Mouse (Mus musculus): Measurements from ENCODE around the gene Kmt2e. TPM values are rescaled to one million over a fixed set of nuclear protein-coding genes. Genes with fewer than 3 reads are reported as not detected.

Gene Kmt2e
- polyA plus RNA-seq, 1 experiment from 2014 or later = 63.4 TPM

- H3K27ac ChIP-seq (replicated peaks in 1 of 2; ENCODE audit: control insufficient read depth in 1 of 2, insufficient read depth in 1 of 2, low read depth in 2 of 2, low read length in 2 of 2) = no peak overlapping the region
- no peak overlapping the region for H3K4me2 ChIP-seq (ENCODE audit: low read length)
- ATAC-seq (ENCODE audit: insufficient number of reproducible peaks, insufficient read depth, low FRiP score, low read depth) = no peak
- no peak overlapping the region for H3K4me3 ChIP-seq (ENCODE audit: control insufficient read depth in 1 of 2, insufficient read depth in 1 of 2, low read depth in 1 of 2, low read length in 2 of 2)
- no peaks in the 10 kb centered on the region for H3K27me3 ChIP-seq (ENCODE audit: control insufficient read depth, insufficient read depth, low read length)
- H3K9me3 ChIP-seq (ENCODE audit: control insufficient read depth, low read length) = no peaks in the 10 kb centered on the region
- no peak overlapping the region for H3K9ac ChIP-seq (ENCODE audit: low read length)
- no peaks in the 10 kb centered on the region for H3K36me3 ChIP-seq (ENCODE audit: control insufficient read depth, insufficient read depth, low read length)
- 86% methylated on average over 7 of the region's 7 CpGs for WGBS
- peaks cover 0 to 4% of the 10 kb centered on the region in 2 experiments; a peak in 3 of 4 replicates for H3K4me1 ChIP-seq (ENCODE audit: control insufficient read depth in 2 of 2, insufficient read depth in 2 of 2, low read length in 2 of 2)
Measured at GRCm38 (mm10) chr5:23391714-23392113, 42.5 kb upstream of the Kmt2e start.

GRCm38 (mm10) chr5:23393870-23394269, 40.4 kb upstream of the Kmt2e start:
- no peaks in the 10 kb centered on the region for H3K4me1 ChIP-seq (ENCODE audit: control insufficient read depth in 2 of 2, insufficient read depth in 2 of 2, low read length in 2 of 2)
- no peak overlapping the region for H3K9ac ChIP-seq (ENCODE audit: low read length)
- no peaks in the 10 kb centered on the region for H3K9me3 ChIP-seq (ENCODE audit: control insufficient read depth, low read length)
- no peak overlapping the region for H3K4me2 ChIP-seq (ENCODE audit: low read length)
- H3K27ac ChIP-seq (replicated peaks in 1 of 2; ENCODE audit: control insufficient read depth in 1 of 2, insufficient read depth in 1 of 2, low read depth in 2 of 2, low read length in 2 of 2) = no peak overlapping the region
- no peaks in the 10 kb centered on the region for H3K27me3 ChIP-seq (ENCODE audit: control insufficient read depth, insufficient read depth, low read length)
- ATAC-seq (ENCODE audit: insufficient number of reproducible peaks, insufficient read depth, low FRiP score, low read depth) = no peak
- WGBS = 87% methylated on average over 5 of the region's 5 CpGs
- no peak overlapping the region for H3K4me3 ChIP-seq (ENCODE audit: control insufficient read depth in 1 of 2, insufficient read depth in 1 of 2, low read depth in 1 of 2, low read length in 2 of 2)
- no peaks in the 10 kb centered on the region for H3K36me3 ChIP-seq (ENCODE audit: control insufficient read depth, insufficient read depth, low read length)

- ATAC-seq (ENCODE audit: insufficient number of reproducible peaks, insufficient read depth, low FRiP score, low read depth) = no peak
- H3K27ac ChIP-seq (replicated peaks in 1 of 2; ENCODE audit: control insufficient read depth in 1 of 2, insufficient read depth in 1 of 2, low read depth in 2 of 2, low read length in 2 of 2) = no peak overlapping the region
- WGBS = 49% methylated on average over 3 of the region's 3 CpGs
- H3K27me3 ChIP-seq (ENCODE audit: control insufficient read depth, insufficient read depth, low read length) = no peaks in the 10 kb centered on the region
- H3K9me3 ChIP-seq (ENCODE audit: control insufficient read depth, low read length) = no peaks in the 10 kb centered on the region
- H3K4me2 ChIP-seq (ENCODE audit: low read length) = no peak overlapping the region
- no peaks in the 10 kb centered on the region for H3K36me3 ChIP-seq (ENCODE audit: control insufficient read depth, insufficient read depth, low read length)
- no peaks in the 10 kb centered on the region for H3K4me1 ChIP-seq (ENCODE audit: control insufficient read depth in 2 of 2, insufficient read depth in 2 of 2, low read length in 2 of 2)
- no peak overlapping the region for H3K9ac ChIP-seq (ENCODE audit: low read length)
- no peak overlapping the region for H3K4me3 ChIP-seq (ENCODE audit: control insufficient read depth in 1 of 2, insufficient read depth in 1 of 2, low read depth in 1 of 2, low read length in 2 of 2)
Measured at GRCm38 (mm10) chr5:23394366-23395145, 39.7 kb upstream of the Kmt2e start.

GRCm38 (mm10) chr5:23395721-23396120, 38.5 kb upstream of the Kmt2e start:
- WGBS = 73% methylated on average over 3 of the region's 3 CpGs
- Histone ChIP-seq H3K4me3 (ENCODE audit: control insufficient read depth in 1 of 2, insufficient read depth in 1 of 2, low read depth in 1 of 2, low read length in 2 of 2) (no peak overlapping the region), H3K9me3 (ENCODE audit: control insufficient read depth, low read length) (no peaks in the 10 kb centered on the region), H3K4me1 (ENCODE audit: control insufficient read depth in 2 of 2, insufficient read depth in 2 of 2, low read length in 2 of 2) (no peaks in the 10 kb centered on the region), H3K4me2 (ENCODE audit: low read length) (no peak overlapping the region), H3K27me3 (ENCODE audit: control insufficient read depth, insufficient read depth, low read length) (no peaks in the 10 kb centered on the region), H3K27ac (replicated peaks in 1 of 2; ENCODE audit: control insufficient read depth in 1 of 2, insufficient read depth in 1 of 2, low read depth in 2 of 2, low read length in 2 of 2) (no peak overlapping the region), H3K36me3 (ENCODE audit: control insufficient read depth, insufficient read depth, low read length) (peaks cover 9% of the 10 kb centered on the region; the same call in 1 of the 2 replicates), H3K9ac (ENCODE audit: low read length) (no peak overlapping the region)
- no peak for ATAC-seq (ENCODE audit: insufficient number of reproducible peaks, insufficient read depth, low FRiP score, low read depth)

- ATAC-seq (ENCODE audit: insufficient number of reproducible peaks, insufficient read depth, low FRiP score, low read depth) = no peak
- Histone ChIP-seq H3K4me3 (ENCODE audit: control insufficient read depth in 1 of 2, insufficient read depth in 1 of 2, low read depth in 1 of 2, low read length in 2 of 2) (no peak overlapping the region), H3K4me2 (ENCODE audit: low read length) (no peak overlapping the region), H3K9ac (ENCODE audit: low read length) (no peak overlapping the region), H3K36me3 (ENCODE audit: control insufficient read depth, insufficient read depth, low read length) (peaks cover 20% of the 10 kb centered on the region), H3K27ac (replicated peaks in 1 of 2; ENCODE audit: control insufficient read depth in 1 of 2, insufficient read depth in 1 of 2, low read depth in 2 of 2, low read length in 2 of 2) (no peak overlapping the region), H3K9me3 (ENCODE audit: control insufficient read depth, low read length) (no peaks in the 10 kb centered on the region), H3K4me1 (ENCODE audit: control insufficient read depth in 2 of 2, insufficient read depth in 2 of 2, low read length in 2 of 2) (no peaks in the 10 kb centered on the region), H3K27me3 (ENCODE audit: control insufficient read depth, insufficient read depth, low read length) (no peaks in the 10 kb centered on the region)
- WGBS = 94% methylated on average over 3 of the region's 3 CpGs
Measured at GRCm38 (mm10) chr5:23396756-23397155, 37.5 kb upstream of the Kmt2e start.

- no peaks in the 10 kb centered on the region for H3K4me1 ChIP-seq (ENCODE audit: control insufficient read depth in 2 of 2, insufficient read depth in 2 of 2, low read length in 2 of 2)
- no peak overlapping the region for H3K9ac ChIP-seq (ENCODE audit: low read length)
- peaks cover 25% of the 10 kb centered on the region for H3K36me3 ChIP-seq (ENCODE audit: control insufficient read depth, insufficient read depth, low read length)
- 85% methylated on average over 3 of the region's 3 CpGs for WGBS
- H3K4me2 ChIP-seq (ENCODE audit: low read length) = no peak overlapping the region
- no peaks in the 10 kb centered on the region for H3K9me3 ChIP-seq (ENCODE audit: control insufficient read depth, low read length)
- H3K27ac ChIP-seq (replicated peaks in 1 of 2; ENCODE audit: control insufficient read depth in 1 of 2, insufficient read depth in 1 of 2, low read depth in 2 of 2, low read length in 2 of 2) = no peak overlapping the region
- no peak for ATAC-seq (ENCODE audit: insufficient number of reproducible peaks, insufficient read depth, low FRiP score, low read depth)
- H3K27me3 ChIP-seq (ENCODE audit: control insufficient read depth, insufficient read depth, low read length) = no peaks in the 10 kb centered on the region
- no peak overlapping the region for H3K4me3 ChIP-seq (ENCODE audit: control insufficient read depth in 1 of 2, insufficient read depth in 1 of 2, low read depth in 1 of 2, low read length in 2 of 2)
Measured at GRCm38 (mm10) chr5:23400156-23400555, 34.1 kb upstream of the Kmt2e start.

- Histone ChIP-seq H3K27ac (replicated peaks in 1 of 2; ENCODE audit: control insufficient read depth in 1 of 2, insufficient read depth in 1 of 2, low read depth in 2 of 2, low read length in 2 of 2) (no peak overlapping the region), H3K36me3 (ENCODE audit: control insufficient read depth, insufficient read depth, low read length) (peaks cover 27% of the 10 kb centered on the region), H3K27me3 (ENCODE audit: control insufficient read depth, insufficient read depth, low read length) (no peaks in the 10 kb centered on the region), H3K9ac (ENCODE audit: low read length) (no peak overlapping the region), H3K4me2 (ENCODE audit: low read length) (no peak overlapping the region), H3K9me3 (ENCODE audit: control insufficient read depth, low read length) (no peaks in the 10 kb centered on the region), H3K4me1 (ENCODE audit: control insufficient read depth in 2 of 2, insufficient read depth in 2 of 2, low read length in 2 of 2) (no peaks in the 10 kb centered on the region), H3K4me3 (ENCODE audit: control insufficient read depth in 1 of 2, insufficient read depth in 1 of 2, low read depth in 1 of 2, low read length in 2 of 2) (no peak overlapping the region)
- WGBS = 86% methylated on average over 3 of the region's 3 CpGs
- no peak for ATAC-seq (ENCODE audit: insufficient number of reproducible peaks, insufficient read depth, low FRiP score, low read depth)
Measured at GRCm38 (mm10) chr5:23400868-23401267, 33.4 kb upstream of the Kmt2e start.

- H3K9me3 ChIP-seq (ENCODE audit: control insufficient read depth, low read length) = no peaks in the 10 kb centered on the region
- H3K4me3 ChIP-seq (ENCODE audit: control insufficient read depth in 1 of 2, insufficient read depth in 1 of 2, low read depth in 1 of 2, low read length in 2 of 2) = no peak overlapping the region
- no peak for ATAC-seq (ENCODE audit: insufficient number of reproducible peaks, insufficient read depth, low FRiP score, low read depth)
- no peak overlapping the region for H3K9ac ChIP-seq (ENCODE audit: low read length)
- no peak overlapping the region for H3K27ac ChIP-seq (replicated peaks in 1 of 2; ENCODE audit: control insufficient read depth in 1 of 2, insufficient read depth in 1 of 2, low read depth in 2 of 2, low read length in 2 of 2)
- no peaks in the 10 kb centered on the region for H3K4me1 ChIP-seq (ENCODE audit: control insufficient read depth in 2 of 2, insufficient read depth in 2 of 2, low read length in 2 of 2)
- 83% methylated on average over 9 of the region's 9 CpGs for WGBS
- H3K36me3 ChIP-seq (ENCODE audit: control insufficient read depth, insufficient read depth, low read length) = peaks cover 29% of the 10 kb centered on the region
- no peak overlapping the region for H3K4me2 ChIP-seq (ENCODE audit: low read length)
- H3K27me3 ChIP-seq (ENCODE audit: control insufficient read depth, insufficient read depth, low read length) = no peaks in the 10 kb centered on the region
Measured at GRCm38 (mm10) chr5:23401368-23401767, 32.9 kb upstream of the Kmt2e start.

Data from heart, embryonic 14.5 days (tissue).